Mouse (Mus musculus): ENCODE data around the gene Arpc1b. TPM values are rescaled to one million over a fixed set of nuclear protein-coding genes. Genes with fewer than 3 reads are reported as not detected.
"Not testable (repeated sequence)": the region's sequence is repeated elsewhere in the genome, so short reads cannot be mapped to it uniquely, and the experiment has no call there.

The Arpc1b gene
- polyA plus RNA-seq, 1 experiment from 2014 or later = 95.4 TPM

DNA sequence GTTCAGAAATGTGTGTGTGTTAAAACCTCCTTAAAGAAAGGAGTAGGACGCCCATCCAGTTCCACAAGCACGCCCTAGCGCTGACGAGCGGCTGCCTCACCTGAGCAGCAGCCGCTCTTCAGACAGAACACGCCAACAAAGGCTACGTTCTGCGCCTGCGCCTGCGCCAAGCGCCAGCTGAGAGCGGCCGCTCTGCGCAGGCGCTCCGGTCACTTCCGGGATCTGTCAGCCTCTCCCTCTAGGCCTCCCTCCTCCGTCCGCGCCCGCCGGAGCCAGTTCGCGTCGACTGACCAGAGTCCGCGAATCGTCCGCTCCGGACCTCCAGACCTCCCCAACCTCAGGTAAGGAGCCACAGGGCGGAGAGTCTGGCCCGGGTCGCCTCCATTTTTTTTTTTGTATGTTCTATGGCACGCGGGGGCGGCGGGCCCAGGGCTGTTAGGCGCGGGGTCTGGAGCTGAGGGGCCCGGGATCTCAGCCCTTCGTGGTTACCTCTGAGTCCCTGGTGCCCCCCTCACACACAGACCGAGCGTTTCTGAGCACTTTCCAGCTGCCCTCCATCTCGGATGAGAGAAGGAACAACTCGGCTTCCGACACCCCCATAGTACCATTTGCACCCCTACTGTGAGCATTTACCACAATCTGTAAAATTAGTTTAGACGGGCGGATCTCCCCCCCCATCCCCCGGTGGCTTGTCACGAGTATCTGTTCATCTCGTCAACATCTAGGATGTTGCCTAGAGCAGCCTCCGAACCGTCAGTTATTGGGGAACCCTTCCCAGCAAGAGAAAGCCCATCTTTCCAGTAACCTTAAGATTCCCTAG lies 30.2 kb upstream of the Arpc1b start, which contains the start of the genes Arpc1a and Kpna7:
Gene Arpc1a, plus strand, starts transcription at position 199 of the 820 bp plus-strand sequence.
Gene Kpna7, minus strand, starts transcription at position 399 of the 820 bp plus-strand sequence.
- Histone ChIP-seq H3K27ac (ENCODE audit: low read depth, low read length) (peak within 1 kb of the TSS; percentile 59), H3K9ac (ENCODE audit: low read depth, low read length) (peak within 1 kb of the TSS; percentile 89), H3K4me3 (ENCODE audit: low read depth, low read length) (peak within 1 kb of the TSS; percentile 79), H3K27me3 (ENCODE audit: control insufficient read depth, insufficient read depth, low read length) (no peaks in the 10 kb centered on the region), H3K4me1 (ENCODE audit: control insufficient read depth, insufficient read depth, low read length) (peaks cover 4% of the 10 kb centered on the region; the same call in 1 of the 2 replicates), H3K4me2 (peak within 1 kb of the TSS; percentile 77), H3K36me3 (ENCODE audit: control insufficient read depth, insufficient read depth, low read length) (peaks cover 8% of the 10 kb centered on the region), H3K9me3 (replicated peaks; ENCODE audit: control insufficient read depth, low read length) (no peaks in the 10 kb centered on the region)
- WGBS (ENCODE audit: insufficient replicate concordance) = under 1% methylated on average over 54 of the region's 54 CpGs
- peak; percentile 93 for ATAC-seq (replicated peaks; ENCODE audit: insufficient number of reproducible peaks, low FRiP score, low TSS enrichment)

GRCm38 (mm10) chr5:145084822-145085221 lies 29.2 kb upstream of the Arpc1b start:
- peaks cover 4% of the 10 kb centered on the region; the same call in 1 of the 2 replicates for H3K4me1 ChIP-seq (ENCODE audit: control insufficient read depth, insufficient read depth, low read length)
- H3K36me3 ChIP-seq (ENCODE audit: control insufficient read depth, insufficient read depth, low read length) = peaks cover 8% of the 10 kb centered on the region
- no peaks in the 10 kb centered on the region for H3K9me3 ChIP-seq (replicated peaks; ENCODE audit: control insufficient read depth, low read length)
- H3K27ac ChIP-seq (ENCODE audit: low read depth, low read length) = no peak overlapping the region
- peak overlapping the region; percentile 79 for H3K4me3 ChIP-seq (ENCODE audit: low read depth, low read length)
- peak overlapping the region; percentile 77 for H3K4me2 ChIP-seq
- no peaks in the 10 kb centered on the region for H3K27me3 ChIP-seq (ENCODE audit: control insufficient read depth, insufficient read depth, low read length)
- no peak for ATAC-seq (replicated peaks; ENCODE audit: insufficient number of reproducible peaks, low FRiP score, low TSS enrichment)
- H3K9ac ChIP-seq (ENCODE audit: low read depth, low read length) = peak overlapping the region; percentile 89; the same call in 1 of the 2 replicates
- WGBS (ENCODE audit: insufficient replicate concordance) = 61% methylated on average over 2 of the region's 2 CpGs

GRCm38 (mm10) chr5:145088186-145088585 lies 25.8 kb upstream of the Arpc1b start:
- H3K9me3 ChIP-seq (replicated peaks; ENCODE audit: control insufficient read depth, low read length) = no peaks in the 10 kb centered on the region
- ATAC-seq (replicated peaks; ENCODE audit: insufficient number of reproducible peaks, low FRiP score, low TSS enrichment) = no peak
- WGBS (ENCODE audit: insufficient replicate concordance) = 93% methylated on average over 2 of the region's 2 CpGs
- H3K4me1 ChIP-seq (ENCODE audit: control insufficient read depth, insufficient read depth, low read length) = peaks cover 4% of the 10 kb centered on the region; the same call in 1 of the 2 replicates
- H3K4me3 ChIP-seq (ENCODE audit: low read depth, low read length) = no peak overlapping the region
- peaks cover 21% of the 10 kb centered on the region for H3K36me3 ChIP-seq (ENCODE audit: control insufficient read depth, insufficient read depth, low read length)
- no peaks in the 10 kb centered on the region for H3K27me3 ChIP-seq (ENCODE audit: control insufficient read depth, insufficient read depth, low read length)
- no peak overlapping the region for H3K27ac ChIP-seq (ENCODE audit: low read depth, low read length)
- no peak overlapping the region for H3K9ac ChIP-seq (ENCODE audit: low read depth, low read length)
- H3K4me2 ChIP-seq = no peak overlapping the region

- WGBS (ENCODE audit: insufficient replicate concordance) = 85% methylated on average over 3 of the region's 3 CpGs
- Histone ChIP-seq H3K27ac (ENCODE audit: low read depth, low read length) (no peak overlapping the region), H3K4me2 (no peak overlapping the region), H3K4me1 (ENCODE audit: control insufficient read depth, insufficient read depth, low read length) (no peaks in the 10 kb centered on the region; the same call in 1 of the 2 replicates), H3K36me3 (ENCODE audit: control insufficient read depth, insufficient read depth, low read length) (peaks cover 25% of the 10 kb centered on the region), H3K9ac (ENCODE audit: low read depth, low read length) (no peak overlapping the region), H3K9me3 (replicated peaks; ENCODE audit: control insufficient read depth, low read length) (no peaks in the 10 kb centered on the region), H3K27me3 (ENCODE audit: control insufficient read depth, insufficient read depth, low read length) (no peaks in the 10 kb centered on the region), H3K4me3 (ENCODE audit: low read depth, low read length) (no peak overlapping the region)
- no peak for ATAC-seq (replicated peaks; ENCODE audit: insufficient number of reproducible peaks, low FRiP score, low TSS enrichment)
Observed at GRCm38 (mm10) chr5:145089878-145090277, 24.1 kb upstream of the Arpc1b start.

- no peaks in the 10 kb centered on the region for H3K4me1 ChIP-seq (ENCODE audit: control insufficient read depth, insufficient read depth, low read length)
- H3K9ac ChIP-seq (ENCODE audit: low read depth, low read length) = no peak overlapping the region
- no peak overlapping the region for H3K27ac ChIP-seq (ENCODE audit: low read depth, low read length)
- WGBS (ENCODE audit: insufficient replicate concordance) = 85% methylated on average over 4 of the region's 4 CpGs
- H3K4me3 ChIP-seq (ENCODE audit: low read depth, low read length) = no peak overlapping the region
- no peak overlapping the region for H3K4me2 ChIP-seq
- H3K27me3 ChIP-seq (ENCODE audit: control insufficient read depth, insufficient read depth, low read length) = no peaks in the 10 kb centered on the region
- no peak for ATAC-seq (replicated peaks; ENCODE audit: insufficient number of reproducible peaks, low FRiP score, low TSS enrichment)
- peaks cover 45% of the 10 kb centered on the region for H3K36me3 ChIP-seq (ENCODE audit: control insufficient read depth, insufficient read depth, low read length)
- no peaks in the 10 kb centered on the region for H3K9me3 ChIP-seq (replicated peaks; ENCODE audit: control insufficient read depth, low read length)
Observed at GRCm38 (mm10) chr5:145096195-145096594, 17.8 kb upstream of the Arpc1b start.

- Histone ChIP-seq H3K9ac (ENCODE audit: low read depth, low read length) (no peak overlapping the region), H3K27ac (ENCODE audit: low read depth, low read length) (no peak overlapping the region)
- WGBS (ENCODE audit: insufficient replicate concordance) = 88% methylated on average over 10 of the region's 10 CpGs
Observed at GRCm38 (mm10) chr5:145098340-145098821, 15.6 kb upstream of the Arpc1b start.

DNA sequence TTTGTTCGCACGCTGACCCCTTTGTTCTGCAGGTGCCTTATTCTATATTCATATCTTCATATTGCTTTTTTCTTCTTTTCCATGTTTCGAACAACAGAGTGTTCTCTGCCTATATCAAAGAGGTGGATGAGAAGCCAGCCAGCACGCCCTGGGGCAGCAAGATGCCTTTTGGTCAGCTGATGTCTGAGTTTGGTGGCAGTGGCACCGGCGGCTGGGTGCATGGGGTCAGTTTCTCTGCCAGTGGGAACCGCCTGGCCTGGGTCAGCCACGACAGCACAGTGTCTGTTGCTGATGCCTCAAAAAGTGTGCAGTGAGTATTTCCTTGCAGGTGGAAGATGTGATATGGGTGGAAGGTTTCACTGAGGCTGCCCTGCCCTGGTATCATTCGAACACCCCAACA lies 13.1 kb upstream of the Arpc1b start:
- Histone ChIP-seq H3K27ac (ENCODE audit: low read depth, low read length) (no peak overlapping the region), H3K9me3 (replicated peaks; ENCODE audit: control insufficient read depth, low read length) (no peaks in the 10 kb centered on the region), H3K27me3 (ENCODE audit: control insufficient read depth, insufficient read depth, low read length) (no peaks in the 10 kb centered on the region), H3K36me3 (ENCODE audit: control insufficient read depth, insufficient read depth, low read length) (peaks cover 40% of the 10 kb centered on the region), H3K9ac (ENCODE audit: low read depth, low read length) (no peak overlapping the region), H3K4me3 (ENCODE audit: low read depth, low read length) (no peak overlapping the region), H3K4me2 (no peak overlapping the region), H3K4me1 (ENCODE audit: control insufficient read depth, insufficient read depth, low read length) (no peaks in the 10 kb centered on the region)
- no peak for ATAC-seq (replicated peaks; ENCODE audit: insufficient number of reproducible peaks, low FRiP score, low TSS enrichment)
- 95% methylated on average over 9 of the region's 9 CpGs for WGBS (ENCODE audit: insufficient replicate concordance)

More at GRCm38 (mm10) chr5:145098340-145098821, 15.6 kb upstream of the Arpc1b start:
- Histone ChIP-seq H3K4me3 (ENCODE audit: low read depth, low read length) (no peak overlapping the region), H3K4me2 (no peak overlapping the region), H3K36me3 (ENCODE audit: control insufficient read depth, insufficient read depth, low read length) (peaks cover 41% of the 10 kb centered on the region), H3K9me3 (replicated peaks; ENCODE audit: control insufficient read depth, low read length) (no peaks in the 10 kb centered on the region), H3K27me3 (ENCODE audit: control insufficient read depth, insufficient read depth, low read length) (no peaks in the 10 kb centered on the region), H3K4me1 (ENCODE audit: control insufficient read depth, insufficient read depth, low read length) (no peaks in the 10 kb centered on the region)
- ATAC-seq (replicated peaks; ENCODE audit: insufficient number of reproducible peaks, low FRiP score, low TSS enrichment) = no peak

DNA sequence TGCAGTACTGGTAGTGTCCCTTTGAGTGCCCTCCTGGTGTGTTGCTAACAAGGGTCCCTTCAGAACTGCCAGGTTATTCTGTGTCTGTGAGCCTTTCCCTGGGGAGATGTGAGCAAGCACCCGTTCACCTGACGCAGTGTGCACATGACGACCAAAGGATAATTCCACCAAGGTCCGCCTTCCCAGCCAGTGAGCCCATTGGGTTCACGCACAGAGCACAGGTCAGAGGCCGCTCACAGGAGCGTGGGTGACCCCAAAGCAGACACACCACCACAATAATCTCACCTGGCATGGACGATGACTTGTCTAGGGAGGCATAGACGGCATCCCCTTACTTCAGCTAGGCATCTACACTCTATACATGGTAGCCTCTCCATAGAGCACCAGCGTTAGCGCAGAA lies 12.6 kb upstream of the Arpc1b start:
- not testable (repeated sequence) for H3K4me3 ChIP-seq (ENCODE audit: low read depth, low read length); H3K4me1 ChIP-seq (ENCODE audit: control insufficient read depth, insufficient read depth, low read length); H3K27me3 ChIP-seq (ENCODE audit: control insufficient read depth, insufficient read depth, low read length); H3K27ac ChIP-seq (ENCODE audit: low read depth, low read length); H3K9ac ChIP-seq (ENCODE audit: low read depth, low read length); ATAC-seq (replicated peaks; ENCODE audit: insufficient number of reproducible peaks, low FRiP score, low TSS enrichment); H3K4me2 ChIP-seq; H3K9me3 ChIP-seq (replicated peaks; ENCODE audit: control insufficient read depth, low read length)
- H3K36me3 ChIP-seq (ENCODE audit: control insufficient read depth, insufficient read depth, low read length) = peaks cover 37% of the 10 kb centered on the region
- 95% methylated on average over 11 of the region's 11 CpGs for WGBS (ENCODE audit: insufficient replicate concordance)

All from heart, embryonic 11.5 days (tissue).